Mouse (Mus musculus): ENCODE measurements around the gene Gm20708. TPM values are rescaled to one million over a fixed set of nuclear protein-coding genes. Genes with fewer than 3 reads are reported as not detected.

The Gm20708 gene
- total RNA-seq, 1 experiment = 0.40 TPM

DNA sequence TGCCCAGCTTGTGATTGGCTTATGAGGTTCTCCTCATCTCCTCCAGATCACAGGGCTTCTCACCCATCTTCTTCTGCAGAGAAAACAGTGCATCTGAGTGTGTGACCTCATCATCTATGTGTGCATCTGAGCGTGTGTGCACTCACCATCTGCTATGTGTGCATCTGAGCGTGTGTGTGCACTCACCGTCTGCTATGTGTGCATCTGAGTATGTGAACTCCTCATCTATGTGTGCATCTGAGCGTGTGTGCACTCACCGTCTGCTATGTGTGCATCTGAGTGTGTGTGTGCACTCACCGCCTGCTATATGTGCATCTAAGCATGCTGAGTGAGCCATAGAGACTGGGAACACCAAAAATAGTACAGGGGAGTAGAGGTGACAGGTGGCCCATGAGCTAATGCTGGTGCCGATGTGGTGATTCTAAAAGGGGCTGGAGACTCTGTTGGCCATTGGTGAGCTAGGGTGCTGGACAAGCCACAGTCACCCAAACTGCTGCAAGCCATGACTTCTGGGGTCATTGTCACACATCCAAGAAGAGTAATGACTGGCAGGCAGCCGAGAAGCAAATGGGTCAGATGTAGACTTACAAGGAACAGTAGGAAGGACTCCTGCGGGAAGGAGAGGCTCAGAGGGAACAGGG is 71.0 kb downstream of the Gm20708 start:
- H3K4me1 ChIP-seq (ENCODE audit: control insufficient read depth in 2 of 2, insufficient read depth in 2 of 2, low read length in 2 of 2, poor library complexity in 1 of 2) = peaks cover 19 to 42% of the 10 kb centered on the region in 2 experiments
- no peaks in the 10 kb centered on the region for H3K9me3 ChIP-seq (ENCODE audit: control insufficient read depth, insufficient read depth, low read depth, low read length)
- H3K27ac ChIP-seq (ENCODE audit: insufficient read depth, low read depth, low read length, poor library complexity, severe bottlenecking) = no peak overlapping the region
- no peak for TF ChIP-seq CHD2 (IDR thresholded peaks at IDR 0.05; ENCODE audit: low read depth, low read length)
- TF ChIP-seq HCFC1 (IDR thresholded peaks at IDR 0.05; ENCODE audit: borderline replicate concordance, insufficient read depth, low read length) = no peak
- no peak for TF ChIP-seq ZC3H11A (IDR thresholded peaks at IDR 0.05; ENCODE audit: borderline replicate concordance, low read depth, low read length)
- TF ChIP-seq ZNF384 (IDR thresholded peaks at IDR 0.05; ENCODE audit: low read depth, low read length) = no peak
- TF ChIP-seq MAFK (IDR thresholded peaks at IDR 0.05; ENCODE audit: insufficient read depth, low read depth, low read length) = no peak
- no peak overlapping the region for H3K9ac ChIP-seq (ENCODE audit: insufficient read depth, low read depth, low read length, poor library complexity, severe bottlenecking)
- in situ Hi-C loops (cut with MboI; ENCODE audit: low sequenced_read_pairs in 2 of 2, unreplicated experiment in 2 of 2) = no loop called here
- H3K36me3 ChIP-seq (ENCODE audit: control insufficient read depth, insufficient read depth, low read length, poor library complexity, severe bottlenecking) = no peaks in the 10 kb centered on the region
- H3K4me3 ChIP-seq (ENCODE audit: insufficient read depth in 1 of 2, low read depth in 1 of 2, low read length in 2 of 2, poor library complexity in 1 of 2, severe bottlenecking in 1 of 2) = no peak overlapping the region
- no peak for DNase-seq (ENCODE audit: low read depth, low spot score)

DNA sequence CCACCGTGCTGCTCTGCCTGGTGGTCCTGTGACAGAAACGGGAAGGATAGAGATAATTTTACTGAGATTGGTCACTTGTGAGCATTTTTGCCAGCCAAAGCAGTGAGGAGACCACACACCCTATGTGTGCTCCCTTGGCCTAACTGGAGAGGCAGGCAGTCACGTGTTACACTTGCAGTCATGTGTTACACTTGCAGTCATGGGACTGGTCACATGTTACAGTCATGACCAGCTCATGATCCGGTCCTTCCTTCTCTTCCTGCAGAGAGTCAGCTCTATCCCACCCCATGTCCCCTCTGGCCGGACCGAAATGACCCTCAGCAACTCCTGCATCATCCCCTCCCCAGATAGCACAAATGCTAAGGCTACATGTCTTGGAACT is 71.5 kb downstream of the Gm20708 start:
- in situ Hi-C loops (cut with MboI; ENCODE audit: low sequenced_read_pairs in 2 of 2, unreplicated experiment in 2 of 2) = no loop called here
- no peak for DNase-seq (ENCODE audit: low read depth, low spot score)
- no peak for TF ChIP-seq CHD2 (IDR thresholded peaks at IDR 0.05; ENCODE audit: low read depth, low read length)
- no peak for TF ChIP-seq ZNF384 (IDR thresholded peaks at IDR 0.05; ENCODE audit: low read depth, low read length)
- no peak for TF ChIP-seq MAFK (IDR thresholded peaks at IDR 0.05; ENCODE audit: insufficient read depth, low read depth, low read length)
- no peak for TF ChIP-seq ZC3H11A (IDR thresholded peaks at IDR 0.05; ENCODE audit: borderline replicate concordance, low read depth, low read length)
- no peak for TF ChIP-seq HCFC1 (IDR thresholded peaks at IDR 0.05; ENCODE audit: borderline replicate concordance, insufficient read depth, low read length)
- H3K9me3 ChIP-seq (ENCODE audit: control insufficient read depth, insufficient read depth, low read depth, low read length) = no peaks in the 10 kb centered on the region
- H3K4me3 ChIP-seq (ENCODE audit: insufficient read depth in 1 of 2, low read depth in 1 of 2, low read length in 2 of 2, poor library complexity in 1 of 2, severe bottlenecking in 1 of 2) = no peak overlapping the region
- no peak overlapping the region for H3K27ac ChIP-seq (ENCODE audit: insufficient read depth, low read depth, low read length, poor library complexity, severe bottlenecking)
- H3K9ac ChIP-seq (ENCODE audit: insufficient read depth, low read depth, low read length, poor library complexity, severe bottlenecking) = no peak overlapping the region
- peaks cover 17 to 40% of the 10 kb centered on the region in 2 experiments for H3K4me1 ChIP-seq (ENCODE audit: control insufficient read depth in 2 of 2, insufficient read depth in 2 of 2, low read length in 2 of 2, poor library complexity in 1 of 2)
- no peaks in the 10 kb centered on the region for H3K36me3 ChIP-seq (ENCODE audit: control insufficient read depth, insufficient read depth, low read length, poor library complexity, severe bottlenecking)

DNA sequence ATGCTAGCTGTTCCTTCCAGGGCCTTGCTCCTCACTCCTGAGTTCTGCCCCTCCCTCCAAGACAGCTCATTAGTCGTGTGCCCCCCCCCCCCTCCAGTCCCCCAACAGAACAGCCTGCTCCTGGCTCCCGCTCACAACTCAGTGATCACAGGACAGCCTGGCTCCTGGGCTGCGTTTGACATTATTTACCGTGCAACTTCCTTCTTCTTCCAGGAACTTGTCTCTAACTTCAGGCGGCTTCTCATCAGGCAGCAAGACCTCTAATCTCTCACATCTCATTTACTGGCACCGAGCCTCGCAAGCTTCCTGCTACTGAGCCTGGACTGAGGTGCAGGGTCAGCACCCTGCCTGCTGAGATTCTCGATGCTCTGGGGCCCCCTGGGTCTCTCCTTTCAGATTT is 72.3 kb downstream of the Gm20708 start:
- TF ChIP-seq ZC3H11A (IDR thresholded peaks at IDR 0.05; ENCODE audit: borderline replicate concordance, low read depth, low read length) (no peak), MAFK (IDR thresholded peaks at IDR 0.05; ENCODE audit: insufficient read depth, low read depth, low read length) (no peak), HCFC1 (IDR thresholded peaks at IDR 0.05; ENCODE audit: borderline replicate concordance, insufficient read depth, low read length) (no peak), CHD2 (IDR thresholded peaks at IDR 0.05; ENCODE audit: low read depth, low read length) (no peak), ZNF384 (IDR thresholded peaks at IDR 0.05; ENCODE audit: low read depth, low read length) (no peak)
- in situ Hi-C loops (cut with MboI; ENCODE audit: low sequenced_read_pairs in 2 of 2, unreplicated experiment in 2 of 2) = no loop called here
- Histone ChIP-seq H3K36me3 (ENCODE audit: control insufficient read depth, insufficient read depth, low read length, poor library complexity, severe bottlenecking) (no peaks in the 10 kb centered on the region), H3K27ac (ENCODE audit: insufficient read depth, low read depth, low read length, poor library complexity, severe bottlenecking) (no peak overlapping the region), H3K9ac (ENCODE audit: insufficient read depth, low read depth, low read length, poor library complexity, severe bottlenecking) (no peak overlapping the region), H3K4me1 (ENCODE audit: control insufficient read depth in 2 of 2, insufficient read depth in 2 of 2, low read length in 2 of 2, poor library complexity in 1 of 2) (peaks cover 15 to 38% of the 10 kb centered on the region in 2 experiments), H3K9me3 (ENCODE audit: control insufficient read depth, insufficient read depth, low read depth, low read length) (no peaks in the 10 kb centered on the region), H3K4me3 (ENCODE audit: insufficient read depth in 1 of 2, low read depth in 1 of 2, low read length in 2 of 2, poor library complexity in 1 of 2, severe bottlenecking in 1 of 2) (no peak overlapping the region)
- no peak for DNase-seq (ENCODE audit: low read depth, low spot score)

DNA sequence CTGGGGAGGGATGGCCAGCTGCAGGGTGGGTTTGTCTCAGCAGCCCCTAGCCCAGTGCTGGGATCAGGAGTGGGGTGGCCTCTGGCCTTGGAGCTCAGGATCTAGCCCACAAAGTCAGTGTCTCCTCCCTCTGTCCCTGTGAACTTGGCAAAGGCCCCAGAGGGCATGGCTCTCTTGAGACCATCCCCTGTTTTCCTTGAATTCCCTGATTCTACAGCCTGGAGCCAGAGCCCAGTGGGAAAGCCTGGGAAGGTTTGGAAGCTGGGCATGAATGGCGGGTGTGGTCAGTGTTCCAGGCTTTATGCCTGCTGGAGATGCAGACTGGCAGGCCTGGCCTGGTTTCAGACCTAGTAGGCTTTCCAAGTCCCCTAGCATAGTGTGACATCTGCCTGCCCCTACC is 72.7 kb downstream of the Gm20708 start:
- in situ Hi-C loops (cut with MboI; ENCODE audit: low sequenced_read_pairs in 2 of 2, unreplicated experiment in 2 of 2) = no loop called here
- no peak overlapping the region for H3K9ac ChIP-seq (ENCODE audit: insufficient read depth, low read depth, low read length, poor library complexity, severe bottlenecking)
- H3K27ac ChIP-seq (ENCODE audit: insufficient read depth, low read depth, low read length, poor library complexity, severe bottlenecking) = no peak overlapping the region
- no peak overlapping the region for H3K4me3 ChIP-seq (ENCODE audit: insufficient read depth in 1 of 2, low read depth in 1 of 2, low read length in 2 of 2, poor library complexity in 1 of 2, severe bottlenecking in 1 of 2)
- H3K4me1 ChIP-seq (ENCODE audit: control insufficient read depth in 2 of 2, insufficient read depth in 2 of 2, low read length in 2 of 2, poor library complexity in 1 of 2) = peaks cover 15 to 38% of the 10 kb centered on the region in 2 experiments
- no peaks in the 10 kb centered on the region for H3K9me3 ChIP-seq (ENCODE audit: control insufficient read depth, insufficient read depth, low read depth, low read length)
- no peak for DNase-seq (ENCODE audit: low read depth, low spot score)
- H3K36me3 ChIP-seq (ENCODE audit: control insufficient read depth, insufficient read depth, low read length, poor library complexity, severe bottlenecking) = no peaks in the 10 kb centered on the region
- TF ChIP-seq ZC3H11A (IDR thresholded peaks at IDR 0.05; ENCODE audit: borderline replicate concordance, low read depth, low read length) = no peak
- no peak for TF ChIP-seq CHD2 (IDR thresholded peaks at IDR 0.05; ENCODE audit: low read depth, low read length)
- no peak for TF ChIP-seq HCFC1 (IDR thresholded peaks at IDR 0.05; ENCODE audit: borderline replicate concordance, insufficient read depth, low read length)
- no peak for TF ChIP-seq ZNF384 (IDR thresholded peaks at IDR 0.05; ENCODE audit: low read depth, low read length)
- no peak for TF ChIP-seq MAFK (IDR thresholded peaks at IDR 0.05; ENCODE audit: insufficient read depth, low read depth, low read length)

Measured in ES-E14 (cell line).